Mouse (Mus musculus): ENCODE data around the gene Hoxb13. TPM values are rescaled to one million over a fixed set of nuclear protein-coding genes. Genes with fewer than 3 reads are reported as not detected.

Gene Hoxb13
- polyA plus RNA-seq, 1 experiment from 2014 or later: not detected

GRCm38 (mm10) chr11:96198642-96199041 lies 4.5 kb downstream of the Hoxb13 start:
- H3K36me3 ChIP-seq (ENCODE audit: control insufficient read depth, insufficient read depth, low read length): no peaks in the 10 kb centered on the region
- no peak for ATAC-seq
- H3K4me3 ChIP-seq (ENCODE audit: low read depth, low read length): no peak overlapping the region
- H3K9ac ChIP-seq (ENCODE audit: low read length): no peak overlapping the region
- no peaks in the 10 kb centered on the region for H3K9me3 ChIP-seq (replicated peaks; ENCODE audit: control insufficient read depth, low read length)
- WGBS: 1% methylated on average over 12 of the region's 12 CpGs
- no peak overlapping the region for H3K27ac ChIP-seq (ENCODE audit: low read depth, low read length)
- no peak overlapping the region for H3K4me2 ChIP-seq (ENCODE audit: low read length)
- peaks cover 99% of the 10 kb centered on the region for H3K27me3 ChIP-seq (replicated peaks; ENCODE audit: control insufficient read depth, insufficient read depth, low read length)
- no peaks in the 10 kb centered on the region for H3K4me1 ChIP-seq (ENCODE audit: control insufficient read depth, insufficient read depth, low read length)
- peak; percentile 66 for DNase-seq (ENCODE audit: low spot score)

GRCm38 (mm10) chr11:96199181-96200086 lies 5.3 kb downstream of the Hoxb13 start:
- H3K4me2 ChIP-seq (ENCODE audit: low read length): no peak overlapping the region
- H3K9ac ChIP-seq (ENCODE audit: low read length): no peak overlapping the region
- H3K4me1 ChIP-seq (ENCODE audit: control insufficient read depth, insufficient read depth, low read length): no peaks in the 10 kb centered on the region
- ATAC-seq: no peak
- H3K27ac ChIP-seq (ENCODE audit: low read depth, low read length): no peak overlapping the region
- no peak for DNase-seq (ENCODE audit: low spot score)
- WGBS: 1% methylated on average over 22 of the region's 22 CpGs
- H3K4me3 ChIP-seq (ENCODE audit: low read depth, low read length): no peak overlapping the region
- H3K27me3 ChIP-seq (replicated peaks; ENCODE audit: control insufficient read depth, insufficient read depth, low read length): peaks cover 99% of the 10 kb centered on the region
- H3K9me3 ChIP-seq (replicated peaks; ENCODE audit: control insufficient read depth, low read length): no peaks in the 10 kb centered on the region
- no peaks in the 10 kb centered on the region for H3K36me3 ChIP-seq (ENCODE audit: control insufficient read depth, insufficient read depth, low read length)

- no peak for ATAC-seq
- Histone ChIP-seq H3K36me3 (ENCODE audit: control insufficient read depth, insufficient read depth, low read length) (no peaks in the 10 kb centered on the region), H3K9ac (ENCODE audit: low read length) (no peak overlapping the region), H3K4me2 (ENCODE audit: low read length) (no peak overlapping the region), H3K27ac (ENCODE audit: low read depth, low read length) (no peak overlapping the region), H3K4me3 (ENCODE audit: low read depth, low read length) (no peak overlapping the region), H3K9me3 (replicated peaks; ENCODE audit: control insufficient read depth, low read length) (no peaks in the 10 kb centered on the region), H3K4me1 (ENCODE audit: control insufficient read depth, insufficient read depth, low read length) (no peaks in the 10 kb centered on the region), H3K27me3 (replicated peaks; ENCODE audit: control insufficient read depth, insufficient read depth, low read length) (peaks cover 98% of the 10 kb centered on the region)
- 1% methylated on average over 14 of the region's 14 CpGs for WGBS
- no peak for DNase-seq (ENCODE audit: low spot score)
Observed at GRCm38 (mm10) chr11:96200183-96200655, 6.1 kb downstream of the Hoxb13 start.

- DNase-seq (ENCODE audit: low spot score): no peak
- H3K36me3 ChIP-seq (ENCODE audit: control insufficient read depth, insufficient read depth, low read length): no peaks in the 10 kb centered on the region
- H3K4me3 ChIP-seq (ENCODE audit: low read depth, low read length): no peak overlapping the region
- ATAC-seq: no peak
- H3K4me2 ChIP-seq (ENCODE audit: low read length): no peak overlapping the region
- no peaks in the 10 kb centered on the region for H3K4me1 ChIP-seq (ENCODE audit: control insufficient read depth, insufficient read depth, low read length)
- no peak overlapping the region for H3K9ac ChIP-seq (ENCODE audit: low read length)
- H3K27ac ChIP-seq (ENCODE audit: low read depth, low read length): no peak overlapping the region
- H3K9me3 ChIP-seq (replicated peaks; ENCODE audit: control insufficient read depth, low read length): no peaks in the 10 kb centered on the region
- peaks cover 97% of the 10 kb centered on the region for H3K27me3 ChIP-seq (replicated peaks; ENCODE audit: control insufficient read depth, insufficient read depth, low read length)
Observed at GRCm38 (mm10) chr11:96201741-96202140, 7.6 kb downstream of the Hoxb13 start.

GRCm38 (mm10) chr11:96202401-96203081 lies 8.4 kb downstream of the Hoxb13 start:
- Histone ChIP-seq H3K4me2 (ENCODE audit: low read length) (no peak overlapping the region), H3K27me3 (replicated peaks; ENCODE audit: control insufficient read depth, insufficient read depth, low read length) (peaks cover 97% of the 10 kb centered on the region), H3K4me1 (ENCODE audit: control insufficient read depth, insufficient read depth, low read length) (no peaks in the 10 kb centered on the region), H3K27ac (ENCODE audit: low read depth, low read length) (no peak overlapping the region), H3K4me3 (ENCODE audit: low read depth, low read length) (no peak overlapping the region), H3K36me3 (ENCODE audit: control insufficient read depth, insufficient read depth, low read length) (no peaks in the 10 kb centered on the region), H3K9ac (ENCODE audit: low read length) (no peak overlapping the region), H3K9me3 (replicated peaks; ENCODE audit: control insufficient read depth, low read length) (no peaks in the 10 kb centered on the region)
- no peak for DNase-seq (ENCODE audit: low spot score)
- no peak for ATAC-seq
- 4% methylated on average over 14 of the region's 14 CpGs for WGBS

- no peak overlapping the region for H3K27ac ChIP-seq (ENCODE audit: low read depth, low read length)
- no peak overlapping the region for H3K9ac ChIP-seq (ENCODE audit: low read length)
- H3K36me3 ChIP-seq (ENCODE audit: control insufficient read depth, insufficient read depth, low read length): no peaks in the 10 kb centered on the region
- H3K4me2 ChIP-seq (ENCODE audit: low read length): no peak overlapping the region
- no peak overlapping the region for H3K4me3 ChIP-seq (ENCODE audit: low read depth, low read length)
- WGBS: under 1% methylated on average over 37 of the region's 37 CpGs
- ATAC-seq: no peak
- H3K27me3 ChIP-seq (replicated peaks; ENCODE audit: control insufficient read depth, insufficient read depth, low read length): peaks cover 97% of the 10 kb centered on the region
- H3K9me3 ChIP-seq (replicated peaks; ENCODE audit: control insufficient read depth, low read length): no peaks in the 10 kb centered on the region
- no peak for DNase-seq (ENCODE audit: low spot score)
- no peaks in the 10 kb centered on the region for H3K4me1 ChIP-seq (ENCODE audit: control insufficient read depth, insufficient read depth, low read length)
Observed at GRCm38 (mm10) chr11:96203182-96203788, 9.2 kb downstream of the Hoxb13 start.

GRCm38 (mm10) chr11:96203789-96204186 lies 9.7 kb downstream of the Hoxb13 start:
- no peak overlapping the region for H3K4me2 ChIP-seq (ENCODE audit: low read length)
- H3K27me3 ChIP-seq (replicated peaks; ENCODE audit: control insufficient read depth, insufficient read depth, low read length): peaks cover 97% of the 10 kb centered on the region
- DNase-seq (ENCODE audit: low spot score): no peak
- under 1% methylated on average over 16 of the region's 16 CpGs for WGBS
- no peak for ATAC-seq
- H3K27ac ChIP-seq (ENCODE audit: low read depth, low read length): no peak overlapping the region
- no peak overlapping the region for H3K4me3 ChIP-seq (ENCODE audit: low read depth, low read length)
- H3K9ac ChIP-seq (ENCODE audit: low read length): no peak overlapping the region
- no peaks in the 10 kb centered on the region for H3K9me3 ChIP-seq (replicated peaks; ENCODE audit: control insufficient read depth, low read length)
- no peaks in the 10 kb centered on the region for H3K36me3 ChIP-seq (ENCODE audit: control insufficient read depth, insufficient read depth, low read length)
- no peaks in the 10 kb centered on the region for H3K4me1 ChIP-seq (ENCODE audit: control insufficient read depth, insufficient read depth, low read length)

GRCm38 (mm10) chr11:96204351-96204750 lies 10.2 kb downstream of the Hoxb13 start:
- DNase-seq (ENCODE audit: low spot score): no peak

More at GRCm38 (mm10) chr11:96204351-96204750, 10.2 kb downstream of the Hoxb13 start:
- H3K4me3 ChIP-seq (ENCODE audit: low read depth, low read length): no peak overlapping the region
- no peaks in the 10 kb centered on the region for H3K36me3 ChIP-seq (ENCODE audit: control insufficient read depth, insufficient read depth, low read length)
- H3K4me1 ChIP-seq (ENCODE audit: control insufficient read depth, insufficient read depth, low read length): no peaks in the 10 kb centered on the region
- H3K27me3 ChIP-seq (replicated peaks; ENCODE audit: control insufficient read depth, insufficient read depth, low read length): peaks cover 97% of the 10 kb centered on the region
- H3K9ac ChIP-seq (ENCODE audit: low read length): no peak overlapping the region
- WGBS: 3% methylated on average over 11 of the region's 11 CpGs
- no peak overlapping the region for H3K27ac ChIP-seq (ENCODE audit: low read depth, low read length)
- no peaks in the 10 kb centered on the region for H3K9me3 ChIP-seq (replicated peaks; ENCODE audit: control insufficient read depth, low read length)
- ATAC-seq: no peak
- H3K4me2 ChIP-seq (ENCODE audit: low read length): no peak overlapping the region
